ENCODE assay signal across 8 mouse cellular contexts in genomic region chr16:44633059-44633667, GRCm38 (mm10).
A peak's percentile ranks its signal among the peaks of the same experiment; 100 is the strongest.
DNase-seq lines count a peak whose midpoint lies in the region; ATAC-seq and TF ChIP-seq lines count a peak whose summit lies in the region.

No protein-coding gene starts in this region.

- no peaks in the 10 kb centered on the region for H3K27me3 ChIP-seq in neural tube, embryonic 12.5 days (replicated peaks)
- H3K27me3 ChIP-seq in limb, embryonic 11.5 days (ENCODE audit: control insufficient read depth, insufficient read depth, low read length), result no peaks in the 10 kb centered on the region
- H3K27me3 ChIP-seq in stomach, postnatal 0 days (ENCODE audit: control insufficient read depth, insufficient read depth, low read length), result no peaks in the 10 kb centered on the region
- H3K27me3 ChIP-seq in liver, embryonic 11.5 days (replicated peaks; ENCODE audit: control insufficient read depth, insufficient read depth, low read length), result no peaks in the 10 kb centered on the region

- H3K4me1 ChIP-seq in neural tube, embryonic 12.5 days, result peaks cover 42% of the 10 kb centered on the region
- peaks cover 40% of the 10 kb centered on the region for H3K4me1 ChIP-seq in limb, embryonic 11.5 days (ENCODE audit: control insufficient read depth, insufficient read depth, low read length)
- H3K4me1 ChIP-seq in stomach, postnatal 0 days (replicated peaks; ENCODE audit: control insufficient read depth, insufficient read depth), result peaks cover 9% of the 10 kb centered on the region
- H3K4me1 ChIP-seq in liver, embryonic 11.5 days (replicated peaks; ENCODE audit: control insufficient read depth, insufficient read depth, low read length), result no peaks in the 10 kb centered on the region; the same call in 1 of the 2 replicates

- H3K9me3 ChIP-seq in neural tube, embryonic 12.5 days, result no peaks in the 10 kb centered on the region
- no peaks in the 10 kb centered on the region for H3K9me3 ChIP-seq in limb, embryonic 11.5 days (ENCODE audit: control insufficient read depth, low read length)
- H3K9me3 ChIP-seq in stomach, postnatal 0 days (ENCODE audit: control insufficient read depth, low read length), result no peaks in the 10 kb centered on the region
- no peaks in the 10 kb centered on the region for H3K9me3 ChIP-seq in liver, embryonic 11.5 days (ENCODE audit: control insufficient read depth, low read length)

- H3K4me2 ChIP-seq in neural tube, embryonic 12.5 days (replicated peaks), result peak overlapping the region; percentile 19; the same call in 1 of the 2 replicates
- H3K4me2 ChIP-seq in limb, embryonic 11.5 days (ENCODE audit: low read depth, severe bottlenecking), result peak overlapping the region; percentile 15; the same call in 1 of the 2 replicates
- H3K4me2 ChIP-seq in stomach, postnatal 0 days (replicated peaks; ENCODE audit: low read depth), result peak overlapping the region; percentile 31
- H3K4me2 ChIP-seq in liver, embryonic 11.5 days, result no peak overlapping the region

- intact Hi-C loops in gastrocnemius, postnatal 14 days (cut with DNase I; ENCODE audit: low total_unique reads), result no loop called here

- no peak for ATAC-seq in neural tube, embryonic 12.5 days (ENCODE audit: low FRiP score, low read depth)
- ATAC-seq in limb, embryonic 11.5 days (ENCODE audit: insufficient number of reproducible peaks, low FRiP score, low TSS enrichment, low read depth), result peak; percentile 20; the same call in 1 of the 2 replicates
- no peak for ATAC-seq in stomach, postnatal 0 days (ENCODE audit: low FRiP score, low TSS enrichment)
- ATAC-seq in granulocyte monocyte progenitor cell, adult 5-6 weeks (replicated peaks; ENCODE audit: poor library complexity, severe bottlenecking), result no peak
- no peak for ATAC-seq in liver, embryonic 11.5 days (replicated peaks; ENCODE audit: low FRiP score)

- no peaks in the 10 kb centered on the region for H3K36me3 ChIP-seq in neural tube, embryonic 12.5 days
- H3K36me3 ChIP-seq in limb, embryonic 11.5 days (ENCODE audit: control insufficient read depth, insufficient read depth, low read length), result no peaks in the 10 kb centered on the region
- no peaks in the 10 kb centered on the region for H3K36me3 ChIP-seq in stomach, postnatal 0 days (ENCODE audit: control insufficient read depth, insufficient read depth, low read length)
- no peaks in the 10 kb centered on the region for H3K36me3 ChIP-seq in liver, embryonic 11.5 days (ENCODE audit: control insufficient read depth, insufficient read depth, low read length)

- WGBS in neural tube, embryonic 12.5 days, result 58% methylated on average over 9 of the region's 9 CpGs
- 40% methylated on average over 9 of the region's 9 CpGs for WGBS in limb, embryonic 11.5 days
- WGBS in stomach, postnatal 0 days, result 28% methylated on average over 9 of the region's 9 CpGs
- WGBS in liver, embryonic 11.5 days, result 62% methylated on average over 9 of the region's 9 CpGs

- H3K4me3 ChIP-seq in neural tube, embryonic 12.5 days, result no peak overlapping the region
- no peak overlapping the region for H3K4me3 ChIP-seq in limb, embryonic 11.5 days (ENCODE audit: low read depth, low read length)
- H3K4me3 ChIP-seq in stomach, postnatal 0 days (ENCODE audit: low read depth, low read length), result no peak overlapping the region
- no peak overlapping the region for H3K4me3 ChIP-seq in liver, embryonic 11.5 days (ENCODE audit: low read depth, low read length)

- no peak overlapping the region for H3K27ac ChIP-seq in neural tube, embryonic 12.5 days
- H3K27ac ChIP-seq in limb, embryonic 11.5 days (replicated peaks; ENCODE audit: low read depth, low read length), result peak overlapping the region; percentile 96
- H3K27ac ChIP-seq in stomach, postnatal 0 days (replicated peaks), result peak overlapping the region; percentile 69
- no peak overlapping the region for H3K27ac ChIP-seq in liver, embryonic 11.5 days (ENCODE audit: low read depth, low read length)

- no peak overlapping the region for H3K9ac ChIP-seq in neural tube, embryonic 12.5 days
- peak overlapping the region; percentile 34; the same call in 1 of the 2 replicates for H3K9ac ChIP-seq in limb, embryonic 11.5 days (ENCODE audit: low read length)
- H3K9ac ChIP-seq in stomach, postnatal 0 days (ENCODE audit: low read length), result no peak overlapping the region
- no peak overlapping the region for H3K9ac ChIP-seq in liver, embryonic 11.5 days (ENCODE audit: low read depth, low read length)

- DNase-seq in gastrocnemius, postnatal 14 days, result peak; percentile 9
- no peak for DNase-seq in gastrocnemius, adult 18-20 months (ENCODE audit: low spot score)
- DNase-seq in neural tube, embryonic 10.5 days (ENCODE audit: extremely low spot score, low spot score), result no peak
- DNase-seq in limb, embryonic 11.5 days (ENCODE audit: low spot score), result no peak
- no peak for DNase-seq in stomach, postnatal 0 days (ENCODE audit: low spot score)
- DNase-seq in liver, embryonic 11.5 days (ENCODE audit: low spot score), result no peak

- no peak for TF ChIP-seq EP300 in stomach, postnatal 0 days (optimal IDR thresholded peaks at IDR 0.05)

- TF ChIP-seq CTCF in stomach, postnatal 0 days (IDR thresholded peaks at IDR 0.05; ENCODE audit: low read depth), result no peak

Comparison
In these comparisons a context has a peak if more than half of its experiments do, and no peak if none do; other contexts are left out.
1. H3K27ac ChIP-seq: peak in limb, embryonic 11.5 days (single experiment) and stomach, postnatal 0 days (single experiment); none in neural tube, embryonic 12.5 days (single experiment) and liver, embryonic 11.5 days (single experiment).